Comparison of ENCODE assay signal across 9 mouse cellular contexts in the genomic region with DNA sequence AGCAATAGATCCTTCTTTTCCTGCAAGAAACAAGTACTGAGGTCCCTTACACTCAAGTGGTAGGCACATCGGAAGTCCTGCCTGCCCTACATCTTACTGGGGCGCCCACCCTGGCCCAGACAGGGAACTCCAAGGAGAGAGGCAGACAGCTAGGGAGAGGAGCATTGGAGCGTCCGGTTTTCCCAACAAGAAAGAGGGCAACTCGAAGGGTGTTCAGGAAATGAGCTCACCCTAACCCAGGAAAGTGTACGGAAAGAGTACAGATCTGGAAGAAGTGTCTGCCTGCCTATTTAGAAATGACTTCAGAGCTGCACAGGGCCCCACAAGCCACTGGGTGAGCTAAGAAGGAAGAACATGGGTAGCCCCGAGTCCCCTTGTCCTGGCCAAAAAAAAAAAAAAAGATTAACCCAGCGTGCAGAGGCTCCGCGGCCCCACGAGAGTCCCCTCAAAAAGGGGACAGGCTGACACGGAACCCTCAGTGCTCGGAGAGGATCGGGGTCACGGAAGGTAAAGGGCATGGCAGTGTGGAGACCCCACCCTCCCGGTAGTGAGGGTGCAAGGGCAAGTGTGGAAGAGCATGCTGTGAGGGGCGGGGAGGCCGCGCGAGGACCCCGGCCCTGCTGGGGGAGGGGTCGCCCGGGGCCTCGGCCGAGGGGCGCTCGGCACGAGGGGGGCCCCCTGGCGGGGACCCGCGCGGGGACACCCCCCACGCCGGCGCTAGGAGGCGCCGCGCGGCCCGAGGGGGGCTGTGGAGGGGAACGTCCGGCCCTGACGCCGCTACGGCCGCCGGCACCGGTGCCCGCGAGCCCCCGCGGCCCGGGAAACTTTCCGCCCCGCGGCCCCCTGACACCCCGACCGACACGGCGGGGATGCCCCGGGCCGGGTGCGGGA. TPM values are rescaled to one million over a fixed set of nuclear protein-coding genes. Genes with fewer than 3 reads are reported as not detected.
DNase-seq lines count a peak whose midpoint lies in the region; ATAC-seq lines count a peak whose summit lies in the region.
"Had no signal": no experiment of that assay in that cellular context is flagged by ENCODE, and none has a peak within 500 bp of the region (broad histone marks: within the 10 kb centered on the region; RNA-seq: fewer than 3 reads in every experiment).

No protein-coding gene starts in this region.

- H3K9ac ChIP-seq in forebrain, embryonic 11.5 days (ENCODE audit: low read length), result peak overlapping the region; percentile 72
- H3K9ac ChIP-seq in midbrain, embryonic 11.5 days (ENCODE audit: low read length), result peak overlapping the region; percentile 84

- no peaks in the 10 kb centered on the region for H3K27me3 ChIP-seq in forebrain, embryonic 11.5 days (ENCODE audit: control insufficient read depth, insufficient read depth, low read length)
- H3K27me3 ChIP-seq in midbrain, embryonic 11.5 days (ENCODE audit: control insufficient read depth, insufficient read depth, low read length), result no peaks in the 10 kb centered on the region
- H3K27me3 ChIP-seq in splenic B cell, adult 2 months (ENCODE audit: control insufficient read depth, insufficient read depth, low read length, poor library complexity, severe bottlenecking), result no peaks in the 10 kb centered on the region
- H3K27me3 ChIP-seq: Patski had no signal

- no peaks in the 10 kb centered on the region for H3K36me3 ChIP-seq in forebrain, embryonic 11.5 days (ENCODE audit: control insufficient read depth, insufficient read depth, low read length)
- H3K36me3 ChIP-seq in midbrain, embryonic 11.5 days (ENCODE audit: control insufficient read depth, insufficient read depth, low read length), result no peaks in the 10 kb centered on the region
- no peaks in the 10 kb centered on the region for H3K36me3 ChIP-seq in splenic B cell, adult 2 months (ENCODE audit: control insufficient read depth, insufficient read depth, low read length, poor library complexity, severe bottlenecking)

- WGBS in forebrain, embryonic 11.5 days, result 6% methylated on average over 26 of the region's 63 CpGs
- WGBS in midbrain, embryonic 11.5 days, result 3% methylated on average over 38 of the region's 63 CpGs

- no peak for ATAC-seq in forebrain, embryonic 11.5 days (replicated peaks; ENCODE audit: low FRiP score)
- no peak for ATAC-seq in midbrain, embryonic 11.5 days (ENCODE audit: low FRiP score)

- H3K4me2 ChIP-seq in forebrain, embryonic 11.5 days (ENCODE audit: low read depth, low read length, severe bottlenecking), result peak overlapping the region; percentile 94
- peak overlapping the region; percentile 94 for H3K4me2 ChIP-seq in midbrain, embryonic 11.5 days

- H3K4me1 ChIP-seq in forebrain, embryonic 11.5 days (replicated peaks; ENCODE audit: control insufficient read depth, insufficient read depth, low read length), result 0 out of 2 replicates have a peak, but pooled peaks cover 2% of the 10 kb centered on the region
- H3K4me1 ChIP-seq in midbrain, embryonic 11.5 days (ENCODE audit: control insufficient read depth, insufficient read depth, low read length), result peaks cover 9% of the 10 kb centered on the region; the same call in 1 of the 2 replicates

- intact Hi-C loops in heart, postnatal 36 days (cut with DNase I), result no loop called here
- intact Hi-C loops in left cerebral cortex, postnatal 36 days (cut with DNase I), result loop anchor here (10.0 kb wide), 1 partner anchor 816 kb away; the partner anchor contains the start of gene Per3

- no peaks in the 10 kb centered on the region for H3K9me3 ChIP-seq in forebrain, embryonic 11.5 days (ENCODE audit: control insufficient read depth, low read length)
- no peaks in the 10 kb centered on the region for H3K9me3 ChIP-seq in midbrain, embryonic 11.5 days (ENCODE audit: control insufficient read depth, low read length)

- DNase-seq in adrenal gland, adult (ENCODE audit: inconsistent age in 2 of 2, low spot score in 1 of 2), result peak; percentile 63 to 75
- DNase-seq in adrenal gland, postnatal 4 days (ENCODE audit: low spot score in 2 of 2), result no peak
- DNase-seq in adrenal gland, postnatal 36 days, result peak; percentile 25 to 37
- peak; percentile 73 for DNase-seq in forebrain, embryonic 11.5 days (ENCODE audit: low spot score)
- DNase-seq in heart, postnatal 36 days, result peak; percentile 28 to 59
- DNase-seq in left cerebral cortex, postnatal 36 days (ENCODE audit: low spot score in 2 of 2), result peak; percentile 7 to 18
- DNase-seq in midbrain, embryonic 11.5 days (ENCODE audit: low spot score, missing footprints), result peak; percentile 92
- peak; percentile 51 for DNase-seq in splenic B cell, adult 2 months (ENCODE audit: low read depth, low spot score)

- peak overlapping the region; percentile 94 for H3K4me3 ChIP-seq in forebrain, embryonic 11.5 days (ENCODE audit: low read depth, low read length)
- H3K4me3 ChIP-seq in midbrain, embryonic 11.5 days (ENCODE audit: low read depth, low read length), result peak overlapping the region; percentile 90

- no peak overlapping the region; the same call in 1 of the 2 replicates for H3K27ac ChIP-seq in forebrain, embryonic 11.5 days (ENCODE audit: low read depth, low read length)
- peak overlapping the region; percentile 48 for H3K27ac ChIP-seq in midbrain, embryonic 11.5 days (ENCODE audit: low read depth, low read length)

RNA-seq across cellular contexts. Expression of gene Camta1, which starts 1.0 kb away (rescaled TPM):
- total RNA-seq in adrenal gland, postnatal 4 days (2021), result 10 to 100 TPM; 51.1 to 60.0 TPM
- total RNA-seq in adrenal gland, postnatal 36 days (2021), result 10 to 100 TPM; 28.7 to 33.3 TPM
- polyA plus RNA-seq in forebrain, embryonic 11.5 days (2014; fragmentation: Nextera tagmentation; extraction: Ambion mirVana), result 140 and 142 TPM in 2 replicates
- 100 to 1,000 TPM; 217 to 218 TPM for total RNA-seq in heart, postnatal 36 days (2021)
- total RNA-seq in left cerebral cortex, postnatal 36 days (2021), result 100 to 1,000 TPM; 207 to 216 TPM
- 150 TPM in 2 replicates for polyA plus RNA-seq in midbrain, embryonic 11.5 days (2014; fragmentation: Nextera tagmentation; extraction: Ambion mirVana)

Comparison
In these comparisons a context has a peak if more than half of its experiments do, and no peak if none do; other contexts are left out.
1. DNase-seq: peak in adrenal gland, adult (2 of 2), adrenal gland, postnatal 36 days (2 of 2), forebrain, embryonic 11.5 days (single experiment), heart, postnatal 36 days (2 of 2), left cerebral cortex, postnatal 36 days (2 of 2), midbrain, embryonic 11.5 days (single experiment) and splenic B cell, adult 2 months (single experiment); none in adrenal gland, postnatal 4 days (0 of 2).